Mouse (Mus musculus) embryonic fibroblast, embryonic 13.5 days (primary cell): ENCODE results near the gene Slc7a14.

Experiments
- CTCF ChIP-seq: IDR thresholded peaks from 2 replicates; pipeline ENCODE4 v1.5.1; 2011; ENCODE audit warnings: mild to moderate bottlenecking, control low read depth, low read length, moderate library complexity, borderline replicate concordance; ENCODE audit not compliant: insufficient read depth
- POLR2A ChIP-seq: IDR thresholded peaks from 2 replicates; pipeline ENCODE4 v1.6.1; 2011; ENCODE audit warnings: low read depth, mild to moderate bottlenecking, control low read depth, low read length, moderate library complexity

DNA sequence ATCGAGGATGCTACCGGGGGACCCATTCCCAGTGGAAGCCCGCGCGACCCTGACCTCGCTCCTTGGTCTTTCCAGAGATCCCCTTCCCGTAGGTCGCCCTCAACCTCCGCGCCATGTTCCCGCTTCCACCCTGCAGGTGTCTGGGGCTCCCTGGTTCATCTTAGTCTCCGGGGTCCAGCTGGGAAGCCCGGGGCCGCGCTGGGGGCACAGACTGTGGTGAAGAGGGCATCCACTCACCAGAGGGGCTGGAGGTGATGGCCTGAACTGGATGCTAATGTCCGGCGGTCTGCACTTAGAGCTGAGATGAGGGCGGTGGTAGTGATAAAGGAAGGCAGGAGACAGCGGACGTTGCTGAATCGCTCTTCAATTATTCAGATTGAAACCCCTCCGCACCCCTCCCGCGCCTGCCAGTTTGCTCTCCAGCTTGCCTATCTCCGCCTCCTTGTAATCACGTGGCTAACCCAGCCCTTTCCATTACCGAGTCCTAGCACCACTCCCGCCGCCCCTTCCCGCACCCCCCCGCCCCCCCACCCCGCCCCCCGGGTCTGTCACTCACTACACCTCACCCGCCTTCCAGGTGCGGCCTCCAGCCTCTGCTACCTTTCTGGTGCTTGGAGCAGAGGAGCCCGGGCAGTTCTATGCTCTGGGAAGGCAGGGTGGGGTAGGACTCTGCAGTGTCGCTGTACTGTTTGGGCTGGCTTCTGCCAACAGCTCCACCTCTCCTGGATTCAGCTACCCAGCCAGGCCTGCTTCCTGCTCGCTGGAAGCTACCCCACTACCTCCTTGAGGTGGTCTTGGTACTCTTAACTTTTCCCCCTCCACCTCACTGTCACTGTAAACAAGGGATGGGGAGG is at the start of gene Slc7a14:
- TF ChIP-seq CTCF: no peak
- TF ChIP-seq POLR2A: no peak
